Mouse (Mus musculus) limb, embryonic 11.5 days (tissue): ENCODE data around the gene Scg5. TPM values are rescaled to one million over a fixed set of nuclear protein-coding genes. Genes with fewer than 3 reads are reported as not detected.

Experiments used
- ATAC-seq: fragments of 200-750 bp; cut with Nextera tagmentation; 2 replicates; pipeline ENCODE4 v1.8.0; 2017; ENCODE audit warnings: low read depth; ENCODE audit not compliant: insufficient number of reproducible peaks, low FRiP score, low TSS enrichment
- DNase-seq: peaks from one replicate; pipeline ENCODE4 v3.0.0-alpha.2; 2015; ENCODE audit warnings: low spot score
- H3K27ac ChIP-seq: fragments of 300-500 bp; sonication (generic); replicated peaks from 2 replicates; pipeline ENCODE4 v1.5.1; 2014; ENCODE audit warnings: low read depth, mild to moderate bottlenecking, low read length
- H3K27me3 ChIP-seq: fragments of 300-500 bp; sonication (generic); 2 replicates; pipeline ENCODE4 v1.6.1; 2014; ENCODE audit warnings: mild to moderate bottlenecking, low read length, mixed read lengths; ENCODE audit not compliant: control insufficient read depth, insufficient read depth
- H3K36me3 ChIP-seq: fragments of 300-500 bp; sonication (generic); 2 replicates; pipeline ENCODE4 v1.6.1; 2014; ENCODE audit warnings: mild to moderate bottlenecking, low read length, moderate library complexity, mixed read lengths; ENCODE audit not compliant: control insufficient read depth, insufficient read depth
- H3K4me1 ChIP-seq: fragments of 300-500 bp; sonication (generic); 2 replicates; pipeline ENCODE4 v1.6.1; 2014; ENCODE audit warnings: low read length, mixed read lengths; ENCODE audit not compliant: control insufficient read depth, insufficient read depth
- H3K4me2 ChIP-seq: fragments of 300-500 bp; sonication (generic); 2 replicates; pipeline ENCODE4 v1.6.1; 2014; ENCODE audit warnings: low read depth, mild to moderate bottlenecking, moderate library complexity; ENCODE audit not compliant: severe bottlenecking
- H3K4me3 ChIP-seq: fragments of 300-500 bp; sonication (generic); 2 replicates; pipeline ENCODE4 v1.5.1; 2014; ENCODE audit warnings: low read depth, low read length
- H3K9ac ChIP-seq: fragments of 300-500 bp; sonication (generic); 2 replicates; pipeline ENCODE4 v1.6.1; 2014; ENCODE audit warnings: mild to moderate bottlenecking, low read length
- H3K9me3 ChIP-seq: fragments of 300-500 bp; sonication (generic); 2 replicates; pipeline ENCODE4 v1.6.1; 2016; ENCODE audit warnings: low read length; ENCODE audit not compliant: control insufficient read depth
- WGBS: fragments of 180-500 bp; shearing (Covaris S2); extraction: QIAGEN DNeasy Blood & Tissue Kit; methylation state at CpG from one replicate; pipeline ENCODE4 v1.1.7; 2014; 5-methylcytosine and 5-hydroxymethylcytosine counted together
- polyA plus RNA-seq: library from polyadenylated mRNA; unstranded; fragments of >200 nt; fragmentation: Nextera tagmentation; extraction: Ambion mirVana; gene quantifications from 2 replicates; pipeline ENCODE4 v1.2.1, GENCODE M21; 2014

The Scg5 gene
- polyA plus RNA-seq, 1 experiment from 2014 or later, result 1.5 TPM

- no peak for ATAC-seq
- Histone ChIP-seq H3K36me3 (no peaks in the 10 kb centered on the region), H3K27me3 (peaks cover 12% of the 10 kb centered on the region; the same call in 1 of the 2 replicates), H3K27ac (no peak overlapping the region), H3K9ac (peak overlapping the region; percentile 64), H3K9me3 (no peaks in the 10 kb centered on the region), H3K4me2 (peak overlapping the region; percentile 96), H3K4me1 (peaks cover 8% of the 10 kb centered on the region), H3K4me3 (peak overlapping the region; percentile 61)
- 1% methylated on average over 12 of the region's 12 CpGs for WGBS
- DNase-seq, result no peak
These were observed 71.9 kb downstream of the Scg5 start for GRCm38 (mm10) chr2:113756924-113757524.

- no peak for ATAC-seq
These were observed 79.2 kb downstream of the Scg5 start for GRCm38 (mm10) chr2:113749721-113750120.

DNA sequence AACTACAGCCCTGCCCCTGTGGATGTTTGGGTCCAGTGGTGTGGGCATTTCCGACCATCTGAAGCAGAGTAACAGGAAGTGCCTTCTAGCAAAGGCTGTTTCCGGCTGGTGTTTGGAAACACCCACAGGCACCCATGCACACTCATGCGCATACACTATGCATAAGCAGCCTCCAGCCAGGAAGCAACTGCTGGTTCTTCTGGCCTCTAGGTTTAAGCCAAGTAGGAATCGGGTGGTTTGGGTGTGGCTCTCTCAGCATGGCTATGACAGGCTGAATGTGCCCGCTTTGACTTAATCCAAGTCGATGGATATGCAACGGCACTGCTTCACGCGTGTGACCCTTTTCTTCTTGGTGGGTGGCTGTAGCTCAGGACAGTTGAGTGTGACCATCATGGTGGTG lies 79.6 kb downstream of the Scg5 start:
- Histone ChIP-seq H3K9ac (no peak overlapping the region), H3K27ac (no peak overlapping the region), H3K27me3 (no peaks in the 10 kb centered on the region), H3K36me3 (no peaks in the 10 kb centered on the region), H3K4me1 (no peaks in the 10 kb centered on the region), H3K4me3 (no peak overlapping the region), H3K9me3 (no peaks in the 10 kb centered on the region), H3K4me2 (no peak overlapping the region)
- 95% methylated on average over 9 of the region's 9 CpGs for WGBS
- ATAC-seq (no peak), DNase-seq (no peak)

More at GRCm38 (mm10) chr2:113749721-113750120, 79.2 kb downstream of the Scg5 start:
- H3K4me1 ChIP-seq, result no peaks in the 10 kb centered on the region
- no peak overlapping the region for H3K9ac ChIP-seq
- no peak for DNase-seq
- no peak overlapping the region for H3K27ac ChIP-seq
- no peak overlapping the region for H3K4me2 ChIP-seq
- no peaks in the 10 kb centered on the region for H3K27me3 ChIP-seq
- H3K9me3 ChIP-seq, result no peaks in the 10 kb centered on the region
- H3K36me3 ChIP-seq, result no peaks in the 10 kb centered on the region
- WGBS, result 74% methylated on average over 12 of the region's 12 CpGs
- H3K4me3 ChIP-seq, result no peak overlapping the region

DNA sequence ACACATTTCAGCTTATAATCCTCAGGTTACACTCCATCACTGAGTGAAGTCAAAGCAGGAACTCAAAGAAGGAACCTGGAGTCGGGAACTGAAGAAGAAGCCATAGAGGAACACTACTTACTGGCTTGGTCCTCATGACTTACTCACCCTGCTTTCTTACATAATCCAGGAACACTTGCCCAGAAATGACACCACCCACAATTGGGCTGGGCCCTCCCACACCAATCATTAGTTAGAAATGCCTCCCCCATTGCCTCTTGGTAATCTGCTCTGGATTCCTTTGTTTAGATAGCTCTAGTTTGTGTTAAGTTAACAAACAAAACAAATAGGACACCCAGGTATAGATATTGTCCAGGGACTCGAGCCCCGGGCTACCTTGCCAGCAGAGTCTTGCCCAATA lies 100.3 kb downstream of the Scg5 start:
- DNase-seq (no peak), ATAC-seq (no peak)
- H3K4me2 ChIP-seq, result no peak overlapping the region
- H3K27ac ChIP-seq, result no peak overlapping the region
- 88% methylated on average over 3 of the region's 3 CpGs for WGBS
- H3K9ac ChIP-seq, result no peak overlapping the region
- no peaks in the 10 kb centered on the region for H3K27me3 ChIP-seq
- no peaks in the 10 kb centered on the region for H3K4me1 ChIP-seq
- no peaks in the 10 kb centered on the region for H3K9me3 ChIP-seq
- no peak overlapping the region for H3K4me3 ChIP-seq
- H3K36me3 ChIP-seq, result no peaks in the 10 kb centered on the region

Other genes with a start within 250 kb of the Scg5 start
- gene Grem1, start 70.5 kb downstream of the Scg5 start, polyA plus RNA-seq, result 7.1 and 8.3 TPM in 2 replicates
- 5.7 and 7.3 TPM in 2 replicates for gene Arhgap11a, start 19.5 kb upstream of the Scg5 start, polyA plus RNA-seq
- gene Gjd2, start 184.5 kb upstream of the Scg5 start, polyA plus RNA-seq, result not detected in 2 replicates
- gene Actc1, start 224.4 kb upstream of the Scg5 start, polyA plus RNA-seq, result 84.8 and 95.4 TPM in 2 replicates